Mouse (Mus musculus) cerebellum, adult 2 months (tissue): Measurements from ENCODE around the gene Fer1l5.

ENCODE experiments used
- CTCF ChIP-seq: fragments of 200-500 bp; IDR thresholded peaks from 2 replicates; pipeline ENCODE4 v1.5.1; 2011; ENCODE audit warnings: low read depth, mild to moderate bottlenecking, control low read depth, low read length, moderate library complexity, borderline replicate concordance; ENCODE audit not compliant: insufficient read depth
- POLR2A ChIP-seq: fragments of 200-500 bp; IDR thresholded peaks from 2 replicates; pipeline ENCODE4 v1.6.1; 2011; ENCODE audit warnings: low read length, control low read depth, borderline replicate concordance; ENCODE audit not compliant: insufficient read depth

DNA sequence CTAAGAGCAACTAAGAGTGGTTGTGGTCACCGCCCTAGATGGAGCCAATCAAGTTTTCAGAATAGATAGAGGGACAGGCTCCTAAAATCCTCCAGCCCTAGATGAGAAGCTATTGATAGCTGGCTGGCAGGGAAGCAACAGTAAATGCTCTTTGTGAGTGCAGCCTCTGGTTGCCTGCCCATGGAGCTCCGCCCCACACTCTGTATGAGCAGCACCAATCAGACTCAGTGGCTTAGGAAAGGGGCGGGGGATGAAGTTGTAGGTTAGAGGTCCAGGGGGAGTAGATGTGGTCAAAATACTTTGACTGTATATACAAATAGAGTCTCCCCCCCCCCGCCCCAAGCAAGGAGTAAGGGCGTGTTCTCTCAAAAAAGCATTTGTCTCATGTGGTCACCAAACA is 95.4 kb downstream of the Fer1l5 start:
- no peak for TF ChIP-seq POLR2A
- no peak for TF ChIP-seq CTCF
